Mouse (Mus musculus): Measurements from ENCODE around the gene Golt1a.
"Not testable (repeated sequence)": the region's sequence is repeated elsewhere in the genome, so short reads cannot be mapped to it uniquely, and the experiment has no call there.

Golt1a gene

GRCm38 (mm10) chr1:133307318-133307717, 2.3 kb upstream of the Golt1a start:
- DNase-seq, result no peak

DNA sequence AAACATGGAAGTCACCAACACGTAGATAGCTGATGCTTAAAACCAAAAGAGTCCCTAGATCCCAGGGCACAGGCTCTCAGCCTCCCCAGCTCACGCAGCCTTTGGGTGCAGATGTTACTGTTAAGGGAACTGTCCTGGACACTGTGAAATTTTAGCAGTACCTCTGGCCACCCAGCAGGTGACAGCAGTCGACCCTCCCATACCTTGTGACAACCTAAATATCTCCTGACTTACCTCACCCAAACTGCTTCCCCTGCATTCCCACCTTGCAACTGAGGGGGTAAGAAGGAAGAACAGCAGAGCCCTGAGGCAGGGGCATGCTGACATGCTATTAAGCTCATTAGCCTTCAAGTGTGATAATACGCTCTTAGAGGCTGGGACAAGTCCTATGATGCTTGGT, 1.6 kb downstream of the Golt1a start:
- DNase-seq, result no peak

DNA sequence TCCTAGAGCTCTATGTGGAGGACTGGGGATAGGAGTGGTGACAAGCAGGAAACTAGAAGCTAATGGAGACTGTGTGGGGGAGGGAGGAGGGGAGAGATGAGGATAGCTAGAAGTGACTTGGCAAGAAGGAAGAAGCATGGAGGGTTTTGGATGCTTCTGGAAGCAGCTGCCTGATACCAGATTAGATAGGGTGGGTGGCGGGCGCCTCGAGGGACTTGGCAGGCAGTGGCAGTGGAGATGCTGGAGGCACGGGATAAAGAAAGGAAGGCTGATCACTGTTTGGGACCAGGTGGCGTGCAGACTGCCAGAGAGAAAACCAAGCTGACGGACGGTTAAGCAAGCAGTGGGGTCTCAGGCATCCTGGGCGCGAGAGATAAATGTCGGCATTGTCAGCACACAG, 2.3 kb downstream of the Golt1a start:
- DNase-seq, result no peak

- DNase-seq, result peak in 1 of 2 experiments; percentile 16
Measured at GRCm38 (mm10) chr1:133314364-133314763, 4.8 kb downstream of the Golt1a start.

DNA sequence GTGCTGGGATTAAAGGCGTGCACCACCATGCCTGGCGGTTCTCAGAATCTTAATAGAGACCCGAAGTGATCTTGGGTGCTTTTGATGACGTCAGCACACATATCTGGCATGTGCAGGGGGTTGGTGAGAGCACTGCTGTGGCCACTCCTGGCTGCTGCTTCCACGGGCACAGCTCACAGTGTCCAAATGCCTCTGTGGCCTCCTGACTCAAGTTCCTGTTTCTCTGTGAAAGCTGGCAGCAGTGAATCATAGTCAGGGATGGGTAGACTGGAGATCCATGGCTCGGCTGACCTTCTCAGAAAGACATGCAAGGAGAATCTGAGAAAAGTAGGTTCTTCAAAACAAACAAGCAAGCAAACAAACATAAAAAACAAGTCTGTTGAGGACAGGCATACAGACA, 6.2 kb downstream of the Golt1a start:
- DNase-seq, result no peak

GRCm38 (mm10) chr1:133316577-133316976, 7.0 kb downstream of the Golt1a start:
- no peak for DNase-seq

DNA sequence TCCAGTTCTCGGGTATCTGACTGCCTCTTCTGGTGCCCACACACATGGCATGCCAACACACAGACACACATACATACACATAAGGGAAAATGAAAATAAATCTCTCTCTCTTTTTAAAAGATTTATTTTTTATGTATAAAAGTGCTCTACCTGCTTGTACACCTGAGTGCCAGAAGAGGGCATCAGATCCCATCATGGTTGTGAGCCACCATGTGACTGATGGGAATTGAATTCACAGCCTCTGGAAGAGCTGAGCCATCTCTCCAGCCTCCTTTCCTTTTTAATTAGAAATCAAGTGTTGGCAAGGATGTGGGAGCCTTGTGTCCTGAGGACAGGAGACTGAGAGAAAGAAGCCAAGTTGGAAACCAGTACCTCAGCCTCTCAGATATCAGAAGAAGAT, 7.5 kb downstream of the Golt1a start:
- no peak for DNase-seq

- no peak for DNase-seq
Measured at GRCm38 (mm10) chr1:133321267-133321925, 11.8 kb downstream of the Golt1a start, which contains the start of gene Kiss1. Gene Kiss1, plus strand, starts transcription at chr1:133321875.

DNA sequence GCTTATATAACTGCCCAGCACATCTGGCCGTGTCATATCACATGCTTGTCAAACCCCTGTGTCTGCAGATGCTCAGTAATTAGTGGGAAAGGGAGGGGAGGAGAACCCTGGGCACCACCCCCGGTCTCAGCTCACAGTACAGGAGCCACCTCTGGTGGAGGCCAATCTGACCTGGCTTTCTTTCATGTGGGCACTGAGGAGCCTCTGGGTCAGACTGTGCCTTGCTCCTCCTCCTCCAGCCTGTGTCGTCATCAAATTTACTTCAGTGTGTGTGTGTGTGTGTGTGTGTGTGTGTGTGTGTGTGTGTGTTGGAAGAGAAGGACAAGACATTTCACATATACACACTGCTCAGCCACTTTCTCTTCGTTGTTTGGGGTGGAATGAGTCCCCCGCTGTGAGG, 13.7 kb downstream of the Golt1a start:
- DNase-seq, result no peak

GRCm38 (mm10) chr1:133325951-133326350, 16.4 kb downstream of the Golt1a start:
- DNase-seq, result no peak

DNA sequence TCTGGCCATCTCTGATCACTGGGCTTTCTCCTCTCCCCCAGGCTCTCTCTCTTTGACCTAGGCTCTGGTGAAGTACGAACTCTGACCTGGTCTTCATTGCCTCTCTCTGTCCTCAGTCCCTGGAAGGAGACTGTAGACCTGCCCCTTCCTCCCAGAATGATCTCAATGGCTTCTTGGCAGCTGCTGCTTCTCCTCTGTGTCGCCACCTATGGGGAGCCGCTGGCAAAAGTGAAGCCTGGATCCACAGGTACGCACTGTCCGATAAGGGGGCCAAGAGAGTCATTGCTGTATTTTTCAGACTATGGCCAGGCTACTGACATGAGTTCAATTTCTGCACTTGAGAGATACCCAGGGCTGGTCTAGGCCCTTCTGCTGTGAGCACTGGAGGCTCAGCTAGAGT, 17.5 kb downstream of the Golt1a start:
- DNase-seq, result no peak

DNA sequence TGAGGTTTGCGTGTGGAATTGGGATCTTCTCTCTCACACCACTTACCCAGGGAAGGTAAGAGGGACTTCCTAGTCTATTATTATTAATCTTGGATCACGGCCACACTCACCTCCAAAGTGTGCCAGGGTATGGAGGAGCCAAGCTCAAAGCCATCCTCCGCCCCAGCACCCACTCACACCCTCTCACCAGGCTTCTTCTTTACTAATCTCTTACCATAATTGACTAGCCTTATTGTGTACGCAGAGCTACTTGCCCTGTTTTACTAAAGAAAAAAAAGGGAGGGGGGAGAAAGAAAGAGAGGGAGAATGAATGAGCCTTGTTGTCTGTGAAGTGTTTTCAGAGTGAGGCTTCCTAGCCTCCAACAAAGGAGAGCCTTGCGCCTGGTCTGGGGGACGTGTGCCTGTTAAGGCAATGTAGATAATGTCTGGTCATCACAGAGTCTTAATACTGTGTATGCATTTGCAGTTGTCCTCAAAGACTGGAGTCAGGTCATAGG, 18.7 kb downstream of the Golt1a start:
- DNase-seq, result no peak

DNA sequence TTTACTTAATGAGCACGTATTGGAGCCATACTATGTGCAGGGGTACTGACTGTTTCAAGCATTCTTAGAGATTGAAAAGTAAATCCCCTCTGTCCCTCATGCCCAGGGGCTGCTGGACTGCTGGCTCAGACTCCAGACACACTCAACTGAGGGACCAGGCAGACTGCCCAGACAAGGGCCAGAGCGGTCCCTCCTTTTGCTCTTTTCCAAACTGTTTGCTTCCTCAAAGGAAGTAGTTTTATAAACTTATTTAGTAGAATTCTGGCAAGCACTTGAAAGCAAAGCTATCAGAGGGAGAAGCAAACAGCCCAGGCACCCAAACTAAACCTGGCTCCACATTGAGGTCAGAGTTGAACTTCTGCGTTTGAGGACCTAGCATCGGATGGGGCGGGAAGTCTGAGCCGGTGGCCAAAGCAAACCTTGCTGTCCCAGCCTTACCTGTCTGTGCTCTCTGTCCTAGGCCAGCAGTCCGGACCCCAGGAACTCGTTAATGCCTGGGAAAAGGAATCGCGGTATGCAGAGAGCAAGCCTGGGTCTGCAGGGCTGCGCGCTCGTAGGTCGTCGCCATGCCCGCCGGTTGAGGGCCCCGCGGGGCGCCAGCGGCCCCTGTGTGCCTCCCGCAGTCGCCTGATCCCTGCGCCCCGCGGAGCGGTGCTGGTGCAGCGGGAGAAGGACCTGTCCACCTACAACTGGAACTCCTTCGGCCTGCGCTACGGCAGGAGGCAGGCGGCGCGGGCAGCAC, 19.5 kb downstream of the Golt1a start:
- no peak for DNase-seq

DNA sequence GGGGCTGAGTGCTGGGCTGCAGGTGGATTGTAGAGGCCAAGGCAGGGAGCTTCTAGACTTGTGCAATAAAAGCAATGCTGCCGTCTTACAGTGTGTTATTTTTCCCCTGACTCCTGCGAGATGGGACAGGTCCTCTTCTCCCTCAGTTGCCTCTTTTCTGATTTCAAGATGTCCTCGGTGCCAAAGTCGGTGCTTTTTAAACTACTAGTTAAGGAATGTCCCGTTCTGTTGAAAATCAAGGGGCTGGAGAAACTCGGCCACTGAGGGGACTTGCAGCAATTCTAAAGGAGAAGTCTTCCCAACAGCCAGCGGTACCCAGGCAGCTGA, 20.0 kb downstream of the Golt1a start:
- no peak for DNase-seq

DNA sequence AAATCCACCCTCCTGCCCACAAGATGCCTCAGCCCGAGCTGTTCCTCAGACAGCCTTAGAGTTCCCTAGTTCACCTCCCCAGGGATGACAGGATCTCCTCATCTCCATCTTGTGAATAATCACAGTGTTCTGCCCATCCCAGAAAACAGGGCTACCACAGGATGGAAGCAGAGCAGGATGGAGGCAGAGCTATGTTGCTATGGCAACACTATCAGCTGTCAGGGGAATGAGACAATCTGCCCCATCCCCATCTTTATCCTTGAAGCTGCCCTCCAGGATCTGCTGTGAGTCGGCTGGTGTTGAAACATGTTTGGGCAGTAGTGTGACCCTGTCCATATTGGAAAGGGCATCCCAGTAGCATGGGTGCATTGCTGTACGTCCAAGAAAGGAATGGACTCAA, 21.5 kb downstream of the Golt1a start:
- DNase-seq, result no peak

GRCm38 (mm10) chr1:133332656-133333430, 23.2 kb downstream of the Golt1a start:
- DNase-seq, result no peak

DNA sequence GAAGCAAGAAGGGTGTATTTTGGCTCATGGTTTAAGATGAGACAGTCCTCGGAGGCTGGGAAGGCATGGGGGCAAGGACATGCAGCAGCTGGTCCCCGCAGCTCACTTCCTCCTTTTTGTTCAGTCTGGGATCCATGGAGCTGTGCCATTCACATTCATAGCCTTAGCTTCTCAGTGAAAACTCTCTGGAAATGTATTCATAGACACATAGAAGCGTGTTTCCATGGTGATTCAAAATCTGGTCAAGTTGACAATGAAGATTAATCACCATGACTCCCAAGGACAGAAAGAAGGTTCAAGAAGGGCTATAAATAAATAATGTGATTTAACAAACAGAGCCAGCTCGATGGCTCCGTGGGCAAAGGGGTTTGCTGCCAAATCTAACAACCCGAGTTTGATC, 24.3 kb downstream of the Golt1a start:
- no peak for DNase-seq

GRCm38 (mm10) chr1:133340403-133340802, 30.8 kb downstream of the Golt1a start:
- not testable (repeated sequence) for DNase-seq

GRCm38 (mm10) chr1:133344357-133344756, 34.8 kb downstream of the Golt1a start:
- no peak for DNase-seq

GRCm38 (mm10) chr1:133346531-133346930, 36.9 kb downstream of the Golt1a start:
- DNase-seq, result no peak

- no peak for DNase-seq
Measured at GRCm38 (mm10) chr1:133347226-133347625, 37.6 kb downstream of the Golt1a start.

GRCm38 (mm10) chr1:133347693-133348520, 38.3 kb downstream of the Golt1a start:
- DNase-seq, result no peak

- no peak for DNase-seq
Measured at GRCm38 (mm10) chr1:133350210-133350609, 40.6 kb downstream of the Golt1a start, which contains the start of gene Ren1. Gene Ren1, plus strand, starts transcription at chr1:133350510.
